Mouse (Mus musculus) lung, postnatal 14 days (tissue): ENCODE data around the gene Trim24.
A peak's percentile ranks its signal among the peaks of the same experiment; 100 is the strongest.
"Not testable (repeated sequence)": the region's sequence is repeated elsewhere in the genome, so short reads cannot be mapped to it uniquely, and the experiment has no call there.

Experiments used
- DNase-seq: peaks from one replicate; pipeline ENCODE4 v3.0.0; 2021

The Trim24 gene

GRCm38 (mm10) chr6:37870245-37871136, at the start of gene Trim24:
Gene Trim24 (plus strand): TSS chr6:37870811.
- peak; percentile 96 for DNase-seq

- DNase-seq = no peak
These were observed 49.0 kb upstream of the Trim24 start for GRCm38 (mm10) chr6:37821531-37822051.

GRCm38 (mm10) chr6:37822390-37822789, 48.2 kb upstream of the Trim24 start:
- DNase-seq = peak; percentile 44

GRCm38 (mm10) chr6:37823731-37824130, 46.9 kb upstream of the Trim24 start:
- no peak for DNase-seq

GRCm38 (mm10) chr6:37825331-37826115, 45.1 kb upstream of the Trim24 start:
- DNase-seq = not testable (repeated sequence)

GRCm38 (mm10) chr6:37828955-37829354, 41.7 kb upstream of the Trim24 start:
- no peak for DNase-seq

GRCm38 (mm10) chr6:37829631-37830030, 41.0 kb upstream of the Trim24 start:
- DNase-seq = no peak

GRCm38 (mm10) chr6:37833691-37834090, 36.9 kb upstream of the Trim24 start:
- DNase-seq = no peak

GRCm38 (mm10) chr6:37836951-37837565, 33.6 kb upstream of the Trim24 start:
- not testable (repeated sequence) for DNase-seq

- DNase-seq = no peak
These were observed 27.6 kb upstream of the Trim24 start for GRCm38 (mm10) chr6:37842779-37843605.

GRCm38 (mm10) chr6:37843647-37844273, 26.9 kb upstream of the Trim24 start:
- DNase-seq = no peak

- not testable (repeated sequence) for DNase-seq
These were observed 25.7 kb upstream of the Trim24 start for GRCm38 (mm10) chr6:37844947-37845346.

- not testable (repeated sequence) for DNase-seq
These were observed 23.1 kb upstream of the Trim24 start for GRCm38 (mm10) chr6:37847531-37847930.

- no peak for DNase-seq
These were observed 19.3 kb upstream of the Trim24 start for GRCm38 (mm10) chr6:37851352-37851751.

- DNase-seq = no peak
These were observed 17.3 kb upstream of the Trim24 start for GRCm38 (mm10) chr6:37853289-37853688.

- DNase-seq = no peak
These were observed 15.2 kb upstream of the Trim24 start for GRCm38 (mm10) chr6:37855384-37855783.

- not testable (repeated sequence) for DNase-seq
These were observed 14.3 kb upstream of the Trim24 start for GRCm38 (mm10) chr6:37856300-37856699.

- no peak for DNase-seq
These were observed 13.3 kb upstream of the Trim24 start for GRCm38 (mm10) chr6:37857196-37857874.

GRCm38 (mm10) chr6:37858126-37858525, 12.5 kb upstream of the Trim24 start:
- DNase-seq = no peak

- no peak for DNase-seq
These were observed 7.7 kb upstream of the Trim24 start for GRCm38 (mm10) chr6:37862893-37863292.
